Comparison of ENCODE assay signal across 21 mouse cellular contexts in genomic region chr4:80834050-80834449, GRCm38 (mm10). TPM values are rescaled to one million over a fixed set of nuclear protein-coding genes. Genes with fewer than 3 reads are reported as not detected.
A peak's percentile ranks its signal among the peaks of the same experiment; 100 is the strongest.
DNase-seq lines count a peak whose midpoint lies in the region; ATAC-seq and TF ChIP-seq lines count a peak whose summit lies in the region.
"Had no signal": no experiment of that assay in that cellular context is flagged by ENCODE, and none has a peak within 500 bp of the region (broad histone marks: within the 10 kb centered on the region; RNA-seq: fewer than 3 reads in every experiment).

Gene Tyrp1, plus strand, starts transcription at chr4:80834123.

- no peaks in the 10 kb centered on the region for H3K9me3 ChIP-seq in midbrain, embryonic 11.5 days (ENCODE audit: control insufficient read depth, low read length)
- H3K9me3 ChIP-seq in liver, postnatal 0 days (ENCODE audit: low read length) = no peaks in the 10 kb centered on the region
- H3K9me3 ChIP-seq: embryonic facial prominence, embryonic 12.5 days; hindbrain, embryonic 10.5 days; limb, embryonic 12.5 days; liver, embryonic 12.5 days had no signal

- no peak within 1 kb of the TSS for H3K9ac ChIP-seq in midbrain, embryonic 11.5 days (ENCODE audit: low read length)
- no peak within 1 kb of the TSS for H3K9ac ChIP-seq in liver, postnatal 0 days (replicated peaks)
- H3K9ac ChIP-seq: embryonic facial prominence, embryonic 12.5 days; limb, embryonic 12.5 days; liver, embryonic 12.5 days; lung, embryonic 14.5 days had no signal

- WGBS in midbrain, embryonic 11.5 days = 17% methylated on average over 3 of the region's 3 CpGs
- 55% methylated on average over 3 of the region's 3 CpGs for WGBS in liver, postnatal 0 days (ENCODE audit: insufficient replicate concordance)

- H3K27me3 ChIP-seq in midbrain, embryonic 11.5 days (ENCODE audit: control insufficient read depth, insufficient read depth, low read length) = no peaks in the 10 kb centered on the region
- no peaks in the 10 kb centered on the region for H3K27me3 ChIP-seq in liver, postnatal 0 days (ENCODE audit: insufficient read depth, low read length)
- H3K27me3 ChIP-seq: embryonic facial prominence, embryonic 12.5 days; limb, embryonic 12.5 days; liver, embryonic 12.5 days had no signal

- peak; percentile 53 for DNase-seq in cerebellum, postnatal 10 days
- no peak for DNase-seq in cerebellum, adult 8-10 months
- no peak for DNase-seq in layer of hippocampus, adult 2 months (ENCODE audit: low spot score in 2 of 2)
- DNase-seq in layer of hippocampus, adult 9-11 months = no peak
- no peak for DNase-seq in midbrain, embryonic 11.5 days (ENCODE audit: low spot score, missing footprints)
- peak; percentile 39 for DNase-seq in retina, embryonic 14.5 days (ENCODE audit: low spot score)
- no peak for DNase-seq in kidney, postnatal 14 days
- no peak for DNase-seq in liver, postnatal 0 days
- DNase-seq: adrenal gland, postnatal 14 days; cerebellum, adult 11-12 months; gastrocnemius, postnatal 36 days; kidney, adult 2 months; kidney, postnatal 10 days; lung, embryonic 14.5 days; thymus, adult 2 months had no signal

- no peaks in the 10 kb centered on the region for H3K36me3 ChIP-seq in midbrain, embryonic 11.5 days (ENCODE audit: control insufficient read depth, insufficient read depth, low read length)
- H3K36me3 ChIP-seq in liver, postnatal 0 days (replicated peaks; ENCODE audit: insufficient read depth, low read length) = no peaks in the 10 kb centered on the region
- H3K36me3 ChIP-seq: embryonic facial prominence, embryonic 12.5 days; hindbrain, embryonic 10.5 days; limb, embryonic 12.5 days; liver, embryonic 12.5 days had no signal

- H3K4me1 ChIP-seq in midbrain, embryonic 11.5 days (ENCODE audit: control insufficient read depth, insufficient read depth, low read length) = no peaks in the 10 kb centered on the region
- no peaks in the 10 kb centered on the region for H3K4me1 ChIP-seq in liver, postnatal 0 days (ENCODE audit: insufficient read depth)
- H3K4me1 ChIP-seq: embryonic facial prominence, embryonic 12.5 days; hindbrain, embryonic 10.5 days; limb, embryonic 12.5 days; liver, embryonic 12.5 days had no signal

- no peak within 1 kb of the TSS for H3K4me3 ChIP-seq in layer of hippocampus, adult 2 months
- H3K4me3 ChIP-seq in midbrain, embryonic 11.5 days (ENCODE audit: low read depth, low read length) = no peak within 1 kb of the TSS
- no peak within 1 kb of the TSS for H3K4me3 ChIP-seq in liver, postnatal 0 days (ENCODE audit: low read depth, low read length)
- H3K4me3 ChIP-seq: embryonic facial prominence, embryonic 12.5 days; hindbrain, embryonic 10.5 days; limb, embryonic 12.5 days; liver, embryonic 12.5 days had no signal

- no peak for TF ChIP-seq CTCF in layer of hippocampus, adult 2 months (conservative IDR thresholded peaks at IDR 0.05)
- no peak for TF ChIP-seq CTCF in liver, postnatal 0 days (IDR thresholded peaks at IDR 0.05; ENCODE audit: low read depth)

- TF ChIP-seq EP300 in liver, postnatal 0 days (IDR thresholded peaks at IDR 0.05; ENCODE audit: low read depth) = no peak

- ATAC-seq in midbrain, embryonic 11.5 days (ENCODE audit: low FRiP score) = peak; percentile 71
- ATAC-seq in liver, postnatal 0 days = no peak
- ATAC-seq: liver, embryonic 12.5 days had no signal

- no peak within 1 kb of the TSS for H3K4me2 ChIP-seq in midbrain, embryonic 11.5 days
- H3K4me2 ChIP-seq in liver, postnatal 0 days (ENCODE audit: low read depth, low read length) = no peak within 1 kb of the TSS
- H3K4me2 ChIP-seq: embryonic facial prominence, embryonic 12.5 days; limb, embryonic 12.5 days; liver, embryonic 12.5 days; lung, embryonic 14.5 days had no signal

- H3K27ac ChIP-seq in layer of hippocampus, adult 2 months = peak within 1 kb of the TSS; percentile 37; the same call in 1 of the 2 replicates
- no peak within 1 kb of the TSS for H3K27ac ChIP-seq in midbrain, embryonic 11.5 days (ENCODE audit: low read depth, low read length)
- no peak within 1 kb of the TSS for H3K27ac ChIP-seq in liver, postnatal 0 days (ENCODE audit: low read depth)
- H3K27ac ChIP-seq: embryonic facial prominence, embryonic 12.5 days; hindbrain, embryonic 10.5 days; limb, embryonic 12.5 days; liver, embryonic 12.5 days; macrophage had no signal

RNA-seq across cellular contexts. Expression of gene Tyrp1, which starts in this region (rescaled TPM):
- total RNA-seq in layer of hippocampus, adult 2 months (2021) = under 1 TPM in 1 of 2 experiments, not detected in 1; 0.54 TPM
- 0.14 and 0.18 TPM in 2 replicates for polyA plus RNA-seq in midbrain, embryonic 11.5 days (2014; fragmentation: Nextera tagmentation; extraction: Ambion mirVana)
- polyA plus RNA-seq in liver, postnatal 0 days (2015; fragmentation: Nextera tagmentation; extraction: Ambion mirVana) = not detected in 2 replicates
- total RNA-seq: adrenal gland, postnatal 14 days; gastrocnemius, postnatal 36 days had no signal
- polyA plus RNA-seq: hindbrain, embryonic 10.5 days; kidney, adult 2 months; liver, embryonic 12.5 days; lung, embryonic 14.5 days; macrophage; stomach, embryonic 16.5 days had no signal

Comparison
In these comparisons a context has a peak if more than half of its experiments do, and no peak if none do; other contexts are left out.
1. DNase-seq: peak in cerebellum, postnatal 10 days (2 of 2) and retina, embryonic 14.5 days (single experiment); none in cerebellum, adult 8-10 months (single experiment), layer of hippocampus, adult 2 months (0 of 2), layer of hippocampus, adult 9-11 months (single experiment), midbrain, embryonic 11.5 days (single experiment), kidney, postnatal 14 days (single experiment) and liver, postnatal 0 days (single experiment).
2. Peak in ATAC-seq in midbrain, embryonic 11.5 days; RNA of the gene not detected or under 1 TPM.